Mouse (Mus musculus): ENCODE data around the gene Arsg.
A peak's percentile ranks its signal among the peaks of the same experiment; 100 is the strongest.

Gene Arsg

GRCm38 (mm10) chr11:109569809-109570208, 96.6 kb downstream of the Arsg start:
- TF ChIP-seq GATA4 (IDR thresholded peaks at IDR 0.05; ENCODE audit: insufficient replicate concordance, low read length), result no peak

GRCm38 (mm10) chr11:109572051-109572450, 98.9 kb downstream of the Arsg start:
- no peak for TF ChIP-seq GATA4 (IDR thresholded peaks at IDR 0.05; ENCODE audit: insufficient replicate concordance, low read length)

GRCm38 (mm10) chr11:109574604-109575003, 101.4 kb downstream of the Arsg start:
- no peak for TF ChIP-seq GATA4 (IDR thresholded peaks at IDR 0.05; ENCODE audit: insufficient replicate concordance, low read length)

- no peak for TF ChIP-seq GATA4 (IDR thresholded peaks at IDR 0.05; ENCODE audit: insufficient replicate concordance, low read length)
Measured at GRCm38 (mm10) chr11:109575832-109576231, 102.7 kb downstream of the Arsg start.

- no peak for TF ChIP-seq GATA4 (IDR thresholded peaks at IDR 0.05; ENCODE audit: insufficient replicate concordance, low read length)
Measured at GRCm38 (mm10) chr11:109578536-109578935, 105.4 kb downstream of the Arsg start.

- TF ChIP-seq GATA4 (IDR thresholded peaks at IDR 0.05; ENCODE audit: insufficient replicate concordance, low read length), result no peak
Measured at GRCm38 (mm10) chr11:109579999-109580398, 106.8 kb downstream of the Arsg start.

GRCm38 (mm10) chr11:109583986-109584385, 110.8 kb downstream of the Arsg start:
- TF ChIP-seq GATA4 (IDR thresholded peaks at IDR 0.05; ENCODE audit: insufficient replicate concordance, low read length), result no peak

GRCm38 (mm10) chr11:109584843-109585713, 111.9 kb downstream of the Arsg start:
- TF ChIP-seq GATA4 (IDR thresholded peaks at IDR 0.05; ENCODE audit: insufficient replicate concordance, low read length), result no peak

- no peak for TF ChIP-seq GATA4 (IDR thresholded peaks at IDR 0.05; ENCODE audit: insufficient replicate concordance, low read length)
Measured at GRCm38 (mm10) chr11:109586424-109586823, 113.2 kb downstream of the Arsg start.

GRCm38 (mm10) chr11:109587019-109587418, 113.8 kb downstream of the Arsg start:
- peak; percentile 97 for TF ChIP-seq GATA4 (IDR thresholded peaks at IDR 0.05; ENCODE audit: insufficient replicate concordance, low read length)

- TF ChIP-seq GATA4 (IDR thresholded peaks at IDR 0.05; ENCODE audit: insufficient replicate concordance, low read length), result peak; percentile 66; the same call in 1 of the 2 replicates
Measured at GRCm38 (mm10) chr11:109587638-109588374, 114.6 kb downstream of the Arsg start.

GRCm38 (mm10) chr11:109590012-109590411, 116.8 kb downstream of the Arsg start:
- TF ChIP-seq GATA4 (IDR thresholded peaks at IDR 0.05; ENCODE audit: insufficient replicate concordance, low read length), result no peak

GRCm38 (mm10) chr11:109591511-109591910, 118.3 kb downstream of the Arsg start:
- TF ChIP-seq GATA4 (IDR thresholded peaks at IDR 0.05; ENCODE audit: insufficient replicate concordance, low read length), result no peak

- no peak for TF ChIP-seq GATA4 (IDR thresholded peaks at IDR 0.05; ENCODE audit: insufficient replicate concordance, low read length)
Measured at GRCm38 (mm10) chr11:109593200-109593981, 120.2 kb downstream of the Arsg start.

- TF ChIP-seq GATA4 (IDR thresholded peaks at IDR 0.05; ENCODE audit: insufficient replicate concordance, low read length), result no peak
Measured at GRCm38 (mm10) chr11:109594761-109595160, 121.6 kb downstream of the Arsg start.

All from liver, adult (tissue).